Mouse (Mus musculus): ENCODE results near the gene Rcn3. TPM values are rescaled to one million over a fixed set of nuclear protein-coding genes. Genes with fewer than 3 reads are reported as not detected.
"Not testable (repeated sequence)": the region's sequence is repeated elsewhere in the genome, so short reads cannot be mapped to it uniquely, and the experiment has no call there.

The Rcn3 gene
- polyA plus RNA-seq, 1 experiment from 2014 or later = 93.8 TPM

DNA sequence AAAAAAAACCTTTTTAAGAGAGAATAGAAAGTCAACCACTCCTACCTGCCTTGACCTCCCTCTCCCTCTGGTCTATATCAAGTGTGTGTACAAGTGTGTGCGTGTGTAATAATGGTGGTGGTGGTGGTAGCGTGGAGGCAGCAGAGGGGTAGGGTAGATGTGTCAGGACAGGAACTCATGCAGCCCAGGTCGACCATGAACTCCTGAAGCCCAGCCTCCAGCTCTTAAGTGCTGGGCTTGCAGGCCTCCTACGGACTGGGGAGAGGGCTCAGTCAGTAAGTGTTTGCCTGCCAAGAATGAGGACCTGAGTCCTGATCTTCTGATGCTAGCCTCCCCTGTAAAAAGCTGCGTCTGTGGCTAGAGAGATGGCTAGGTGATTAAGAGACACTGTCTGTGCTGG lies 12.9 kb upstream of the Rcn3 start:
- H3K27me3 ChIP-seq = no peaks in the 10 kb centered on the region
- H3K36me3 ChIP-seq = no peaks in the 10 kb centered on the region
- no peak overlapping the region for H3K4me3 ChIP-seq
- no peak overlapping the region for H3K9ac ChIP-seq
- 83% methylated on average over 5 of the region's 5 CpGs for WGBS
- no peaks in the 10 kb centered on the region for H3K9me3 ChIP-seq
- no peak overlapping the region for H3K4me2 ChIP-seq
- no peak overlapping the region for H3K27ac ChIP-seq
- H3K4me1 ChIP-seq (replicated peaks) = peaks cover 4% of the 10 kb centered on the region; the same call in 1 of the 2 replicates
- ATAC-seq (ENCODE audit: low FRiP score) = no peak

DNA sequence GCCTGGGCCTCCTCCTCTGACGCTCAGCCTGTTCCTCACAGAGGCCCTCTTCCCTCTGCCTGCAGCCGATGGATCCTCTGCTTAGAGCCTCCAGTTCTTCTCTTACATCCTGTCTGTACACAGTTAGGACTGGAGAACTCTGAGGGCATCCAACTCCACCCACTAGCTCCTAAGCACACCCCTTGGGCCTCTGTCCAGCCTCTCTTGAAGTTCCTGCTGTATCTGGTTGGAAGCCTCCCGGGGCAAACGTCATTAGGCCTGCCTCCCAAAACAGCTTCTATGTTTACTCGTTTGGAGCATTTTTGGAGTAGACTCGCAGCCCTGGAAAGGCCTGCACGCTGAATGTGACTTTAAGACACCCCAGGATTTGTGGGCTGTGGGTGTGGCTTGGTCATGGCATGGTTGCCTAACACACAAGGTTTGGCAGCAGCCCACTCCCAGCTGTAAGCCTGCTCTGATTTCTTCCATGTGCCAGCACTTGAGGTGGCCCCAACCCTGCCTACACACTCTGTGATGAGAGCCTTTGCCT lies 11.7 kb upstream of the Rcn3 start, which contains the start of gene Fcgrt:
Gene Fcgrt, minus strand, starts transcription at position 200 of the 529 bp plus-strand sequence.
- H3K4me3 ChIP-seq = peak within 1 kb of the TSS; percentile 9; the same call in 1 of the 2 replicates

DNA sequence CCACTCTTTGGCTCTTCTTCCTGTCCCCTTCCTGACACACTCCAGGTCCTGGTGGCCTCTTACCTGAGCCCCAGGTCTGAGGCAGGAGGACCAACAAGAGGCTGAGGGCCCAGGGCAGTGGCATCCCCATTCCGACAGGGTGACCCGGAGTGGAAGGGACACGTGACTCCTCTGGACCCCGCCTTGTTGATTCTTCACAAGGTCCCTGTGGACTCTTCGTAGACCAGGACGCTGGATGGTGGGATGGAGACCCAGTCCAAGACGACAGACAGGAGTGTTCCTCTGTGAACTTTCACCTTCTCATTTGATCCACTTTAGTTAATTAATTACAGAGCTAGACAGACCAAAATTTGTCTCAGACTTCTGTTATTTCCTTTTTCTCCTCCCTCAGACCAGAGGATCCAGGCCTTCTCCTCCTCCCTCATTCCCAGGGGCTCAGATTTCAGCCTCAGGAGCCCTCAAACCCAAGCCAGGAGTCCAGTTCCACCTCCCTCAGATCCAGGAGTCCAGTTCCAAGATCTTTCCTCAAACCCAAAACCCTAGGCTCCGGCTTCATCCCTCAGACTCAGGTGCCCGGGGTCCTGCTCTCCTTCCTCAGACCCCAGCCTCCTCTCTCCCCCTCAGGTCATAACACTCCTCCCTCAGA lies 11.0 kb upstream of the Rcn3 start:
- no peak overlapping the region for H3K4me2 ChIP-seq
- peaks cover 4% of the 10 kb centered on the region; the same call in 1 of the 2 replicates for H3K4me1 ChIP-seq (replicated peaks)
- no peaks in the 10 kb centered on the region for H3K36me3 ChIP-seq
- 80% methylated on average over 9 of the region's 9 CpGs for WGBS
- H3K27me3 ChIP-seq = no peaks in the 10 kb centered on the region
- no peaks in the 10 kb centered on the region for H3K9me3 ChIP-seq
- ATAC-seq (ENCODE audit: low FRiP score) = no peak
- no peak overlapping the region for H3K27ac ChIP-seq
- peak overlapping the region; percentile 24; the same call in 1 of the 2 replicates for H3K9ac ChIP-seq
- H3K4me3 ChIP-seq = peak overlapping the region; percentile 9; the same call in 1 of the 2 replicates

More for the DNA sequence above, 11.7 kb upstream of the Rcn3 start, which contains the start of gene Fcgrt:
- no peak within 1 kb of the TSS for H3K27ac ChIP-seq
- H3K4me2 ChIP-seq = no peak within 1 kb of the TSS
- no peaks in the 10 kb centered on the region for H3K27me3 ChIP-seq
- ATAC-seq (ENCODE audit: low FRiP score) = no peak
- WGBS = 76% methylated on average over 7 of the region's 7 CpGs
- H3K9me3 ChIP-seq = no peaks in the 10 kb centered on the region
- H3K9ac ChIP-seq = peak within 1 kb of the TSS; percentile 24; the same call in 1 of the 2 replicates
- no peaks in the 10 kb centered on the region for H3K36me3 ChIP-seq
- H3K4me1 ChIP-seq (replicated peaks) = peaks cover 4% of the 10 kb centered on the region; the same call in 1 of the 2 replicates

DNA sequence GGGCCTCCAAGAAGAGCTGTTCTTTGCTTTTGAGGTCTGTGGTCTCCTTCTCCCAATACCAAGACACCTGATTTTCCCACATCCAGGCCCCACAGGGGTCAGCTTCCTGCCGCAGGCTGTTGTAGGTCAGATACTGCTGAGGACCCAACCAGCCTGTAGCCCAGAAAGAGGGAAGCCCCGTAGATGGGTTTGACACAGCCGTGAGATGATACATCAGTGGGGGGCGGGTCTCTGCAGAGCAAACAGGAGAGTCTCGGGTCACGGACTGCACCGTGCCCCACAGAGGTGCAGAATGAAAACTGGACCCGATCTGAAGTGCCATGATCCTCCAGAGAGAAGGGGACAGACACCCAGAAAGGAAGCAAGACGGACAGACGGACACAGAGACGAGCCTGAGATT lies 10.4 kb upstream of the Rcn3 start:
- H3K27ac ChIP-seq = no peak overlapping the region
- H3K4me2 ChIP-seq = no peak overlapping the region
- H3K9ac ChIP-seq = no peak overlapping the region
- ATAC-seq (ENCODE audit: low FRiP score) = no peak
- no peaks in the 10 kb centered on the region for H3K27me3 ChIP-seq
- H3K36me3 ChIP-seq = no peaks in the 10 kb centered on the region
- 87% methylated on average over 11 of the region's 11 CpGs for WGBS
- H3K4me3 ChIP-seq = no peak overlapping the region
- peaks cover 4% of the 10 kb centered on the region; the same call in 1 of the 2 replicates for H3K4me1 ChIP-seq (replicated peaks)
- H3K9me3 ChIP-seq = no peaks in the 10 kb centered on the region

DNA sequence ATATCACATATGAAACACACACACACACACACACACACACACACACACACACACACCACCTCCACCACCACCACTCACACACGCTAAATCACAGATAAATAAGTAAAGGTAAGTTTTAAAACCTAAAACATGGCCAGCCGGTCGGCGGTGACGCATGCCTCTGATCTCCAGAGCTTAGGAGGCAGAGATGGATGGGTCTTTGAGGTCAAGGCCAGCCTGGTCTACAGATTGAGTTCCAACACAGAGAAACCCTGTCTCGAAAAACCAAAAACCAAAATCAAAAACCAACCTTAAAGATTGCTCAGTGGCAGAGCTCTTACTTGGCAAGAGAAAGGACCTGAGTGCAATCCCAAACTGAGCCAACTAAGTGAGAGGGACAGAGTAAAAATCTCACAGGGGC lies 8.0 kb upstream of the Rcn3 start:
- no peak for ATAC-seq (ENCODE audit: low FRiP score)
- Histone ChIP-seq H3K9ac (no peak overlapping the region), H3K4me3 (no peak overlapping the region), H3K27ac (no peak overlapping the region), H3K4me1 (replicated peaks) (no peaks in the 10 kb centered on the region), H3K27me3 (no peaks in the 10 kb centered on the region), H3K4me2 (no peak overlapping the region), H3K36me3 (no peaks in the 10 kb centered on the region), H3K9me3 (no peaks in the 10 kb centered on the region)
- 93% methylated on average over 6 of the region's 6 CpGs for WGBS

DNA sequence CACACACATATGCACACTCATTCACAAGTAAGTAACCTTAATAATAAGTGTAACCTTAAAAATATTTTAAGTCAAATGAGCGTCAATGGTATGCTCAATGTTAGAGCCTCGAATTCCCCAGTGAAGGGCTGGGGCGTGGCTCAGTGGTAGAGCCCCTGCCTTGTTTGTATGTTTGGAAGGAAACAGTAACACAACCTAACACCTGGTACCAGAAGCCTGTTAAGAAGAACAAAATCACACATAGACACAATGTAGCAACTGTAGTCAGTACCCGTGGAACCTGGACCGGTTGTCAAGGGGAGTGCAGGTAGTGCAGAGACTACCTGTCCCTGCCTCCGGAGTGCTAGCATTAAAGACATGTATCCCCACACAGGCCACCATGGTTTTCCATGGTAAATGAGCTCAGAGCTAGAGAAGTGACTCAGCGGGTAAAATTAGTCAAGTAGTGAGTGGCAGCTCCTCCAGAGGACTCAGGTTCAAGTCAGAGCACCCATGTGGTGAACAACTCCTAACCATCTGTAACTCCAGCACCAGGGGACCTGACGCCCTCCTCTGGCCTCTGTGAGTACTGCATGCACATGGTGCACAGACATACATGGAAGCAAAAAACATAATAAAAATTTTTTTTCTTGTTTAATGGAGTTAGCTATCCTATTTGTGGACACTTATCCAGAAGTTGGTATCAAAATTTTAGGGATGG lies 6.7 kb upstream of the Rcn3 start:
- no peak overlapping the region for H3K4me3 ChIP-seq
- H3K9me3 ChIP-seq = no peaks in the 10 kb centered on the region
- H3K4me2 ChIP-seq = no peak overlapping the region
- H3K36me3 ChIP-seq = no peaks in the 10 kb centered on the region
- 92% methylated on average over 8 of the region's 8 CpGs for WGBS
- H3K27ac ChIP-seq = no peak overlapping the region
- no peaks in the 10 kb centered on the region for H3K27me3 ChIP-seq
- ATAC-seq (ENCODE audit: low FRiP score) = no peak
- H3K4me1 ChIP-seq (replicated peaks) = no peaks in the 10 kb centered on the region
- no peak overlapping the region for H3K9ac ChIP-seq

DNA sequence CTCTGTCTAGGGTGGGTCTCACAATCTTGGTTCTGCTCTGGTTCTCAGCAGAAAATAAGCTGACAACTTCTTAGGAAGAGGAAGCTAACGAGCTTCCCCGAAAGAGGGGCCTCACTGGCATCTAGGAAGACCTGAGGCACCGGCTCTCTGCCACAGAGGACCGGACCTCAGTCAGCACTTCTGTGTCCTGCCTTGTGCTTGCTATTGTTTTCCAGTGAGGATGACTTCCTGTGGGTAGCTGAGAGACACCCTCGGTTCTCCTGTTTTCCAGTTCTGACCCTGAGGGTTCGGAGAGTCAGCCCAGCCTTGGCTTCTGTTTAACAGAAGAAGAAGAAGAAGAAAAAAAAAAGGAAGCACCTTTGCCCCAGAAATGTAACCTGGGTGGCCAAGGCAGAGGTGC lies 5.5 kb upstream of the Rcn3 start:
- Histone ChIP-seq H3K9ac (no peak overlapping the region), H3K4me1 (replicated peaks) (0 out of 2 replicates have a peak, but pooled peaks cover 7% of the 10 kb centered on the region), H3K4me2 (no peak overlapping the region), H3K27ac (no peak overlapping the region), H3K4me3 (no peak overlapping the region), H3K27me3 (no peaks in the 10 kb centered on the region), H3K9me3 (no peaks in the 10 kb centered on the region), H3K36me3 (no peaks in the 10 kb centered on the region)
- ATAC-seq (ENCODE audit: low FRiP score) = no peak
- 74% methylated on average over 6 of the region's 6 CpGs for WGBS

DNA sequence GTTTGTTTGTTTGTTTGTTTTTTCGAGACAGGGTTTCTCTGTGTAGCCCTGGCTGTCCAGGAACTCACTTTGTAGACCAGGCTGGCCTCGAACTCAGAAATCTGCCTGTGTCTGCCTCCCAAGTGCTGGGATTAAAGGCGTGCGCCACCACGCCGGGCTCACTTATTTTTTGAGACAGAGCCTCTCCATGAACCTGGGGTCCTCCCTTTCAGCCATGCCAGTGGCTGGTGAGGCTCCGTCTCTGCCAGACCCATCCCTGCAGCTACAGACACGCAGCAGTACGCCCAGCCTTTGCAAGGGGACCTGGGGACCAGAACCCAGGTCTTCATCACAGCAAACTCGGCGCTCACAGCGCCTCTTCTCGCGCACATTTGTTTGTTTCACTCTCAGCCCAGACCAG lies 3.9 kb upstream of the Rcn3 start:
- not testable (repeated sequence) for ATAC-seq (ENCODE audit: low FRiP score); H3K9ac ChIP-seq; H3K27me3 ChIP-seq; H3K9me3 ChIP-seq; H3K36me3 ChIP-seq; H3K4me3 ChIP-seq; H3K27ac ChIP-seq; H3K4me2 ChIP-seq
- WGBS = 94% methylated on average over 14 of the region's 14 CpGs
- peaks cover 18% of the 10 kb centered on the region; the same call in 1 of the 2 replicates for H3K4me1 ChIP-seq (replicated peaks)

DNA sequence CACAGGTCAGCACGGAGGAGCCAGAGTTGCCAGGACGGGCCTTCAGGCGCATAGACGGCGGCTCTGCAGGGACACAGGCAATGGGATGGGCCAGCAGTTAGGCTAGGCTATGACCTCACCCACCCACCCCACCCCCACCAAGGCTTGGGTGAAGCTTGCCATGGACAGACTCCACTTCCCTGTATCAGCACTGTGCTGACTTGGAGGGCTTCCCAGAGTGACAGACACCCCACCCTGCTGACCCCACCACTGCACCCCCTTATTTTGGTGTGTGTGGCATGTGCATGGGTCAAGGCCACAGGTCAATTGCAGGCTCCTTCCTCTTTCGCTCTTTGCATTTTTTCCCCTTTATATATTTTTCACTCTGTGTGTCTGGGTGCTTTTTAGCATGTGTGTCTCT lies 3.3 kb upstream of the Rcn3 start:
- WGBS = 80% methylated on average over 6 of the region's 6 CpGs
- H3K27me3 ChIP-seq = peaks cover 4% of the 10 kb centered on the region; the same call in 1 of the 2 replicates
- H3K9ac ChIP-seq = no peak overlapping the region
- ATAC-seq (ENCODE audit: low FRiP score) = no peak
- no peaks in the 10 kb centered on the region for H3K9me3 ChIP-seq
- no peak overlapping the region for H3K4me2 ChIP-seq
- H3K4me1 ChIP-seq (replicated peaks) = peaks cover 19% of the 10 kb centered on the region; the same call in 1 of the 2 replicates
- no peak overlapping the region for H3K4me3 ChIP-seq
- no peak overlapping the region for H3K27ac ChIP-seq
- no peaks in the 10 kb centered on the region for H3K36me3 ChIP-seq

DNA sequence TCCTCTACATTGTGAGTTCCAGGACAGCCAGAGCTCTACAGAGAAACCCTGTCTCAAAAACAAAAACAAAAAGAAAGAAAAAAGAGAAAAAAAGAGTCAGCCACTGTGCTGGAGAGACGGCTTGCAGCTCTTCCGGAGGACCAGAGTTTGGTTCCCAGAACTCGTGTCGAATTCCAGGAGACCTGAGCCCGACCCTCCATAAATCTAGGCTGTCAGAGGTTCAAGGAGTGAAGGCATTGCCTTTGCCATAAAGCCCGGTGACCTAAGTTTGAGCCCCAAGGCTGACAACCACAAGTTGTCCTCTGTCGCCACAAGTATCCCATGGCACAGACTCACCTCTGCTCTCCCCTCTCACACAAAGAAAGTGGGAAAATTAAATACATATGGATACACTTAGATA lies 2.1 kb upstream of the Rcn3 start:
- Histone ChIP-seq H3K27ac (no peak overlapping the region), H3K4me1 (replicated peaks) (peaks cover 19% of the 10 kb centered on the region; the same call in 1 of the 2 replicates), H3K36me3 (no peaks in the 10 kb centered on the region), H3K4me3 (no peak overlapping the region), H3K4me2 (no peak overlapping the region), H3K27me3 (peaks cover 4% of the 10 kb centered on the region; the same call in 1 of the 2 replicates), H3K9me3 (no peaks in the 10 kb centered on the region), H3K9ac (no peak overlapping the region)
- 50% methylated on average over 7 of the region's 7 CpGs for WGBS
- no peak for ATAC-seq (ENCODE audit: low FRiP score)

DNA sequence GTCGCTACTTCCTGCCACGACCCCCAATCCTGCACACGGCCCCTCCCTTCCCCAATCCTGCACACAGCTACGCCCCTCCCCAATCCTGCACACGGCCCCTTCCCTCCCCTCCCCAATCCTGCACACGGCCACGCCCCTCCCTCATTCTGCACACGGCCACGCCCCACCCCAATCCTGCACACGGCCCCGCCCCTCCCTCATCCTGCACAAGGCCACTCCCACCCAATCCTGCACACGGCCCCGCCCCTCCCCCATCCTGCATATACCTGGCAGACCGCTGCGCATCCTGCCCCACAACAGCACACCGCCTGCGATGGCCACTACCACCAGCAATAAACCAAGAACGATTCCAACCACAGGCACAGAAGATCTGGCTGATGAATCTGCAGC lies 1.5 kb upstream of the Rcn3 start:
- Histone ChIP-seq H3K36me3 (no peaks in the 10 kb centered on the region), H3K4me3 (no peak overlapping the region), H3K4me1 (replicated peaks) (peaks cover 19% of the 10 kb centered on the region; the same call in 1 of the 2 replicates), H3K4me2 (no peak overlapping the region), H3K9me3 (no peaks in the 10 kb centered on the region), H3K9ac (no peak overlapping the region), H3K27ac (no peak overlapping the region), H3K27me3 (peaks cover 4% of the 10 kb centered on the region; the same call in 1 of the 2 replicates)
- no peak for ATAC-seq (ENCODE audit: low FRiP score)
- 41% methylated on average over 15 of the region's 18 CpGs for WGBS

DNA sequence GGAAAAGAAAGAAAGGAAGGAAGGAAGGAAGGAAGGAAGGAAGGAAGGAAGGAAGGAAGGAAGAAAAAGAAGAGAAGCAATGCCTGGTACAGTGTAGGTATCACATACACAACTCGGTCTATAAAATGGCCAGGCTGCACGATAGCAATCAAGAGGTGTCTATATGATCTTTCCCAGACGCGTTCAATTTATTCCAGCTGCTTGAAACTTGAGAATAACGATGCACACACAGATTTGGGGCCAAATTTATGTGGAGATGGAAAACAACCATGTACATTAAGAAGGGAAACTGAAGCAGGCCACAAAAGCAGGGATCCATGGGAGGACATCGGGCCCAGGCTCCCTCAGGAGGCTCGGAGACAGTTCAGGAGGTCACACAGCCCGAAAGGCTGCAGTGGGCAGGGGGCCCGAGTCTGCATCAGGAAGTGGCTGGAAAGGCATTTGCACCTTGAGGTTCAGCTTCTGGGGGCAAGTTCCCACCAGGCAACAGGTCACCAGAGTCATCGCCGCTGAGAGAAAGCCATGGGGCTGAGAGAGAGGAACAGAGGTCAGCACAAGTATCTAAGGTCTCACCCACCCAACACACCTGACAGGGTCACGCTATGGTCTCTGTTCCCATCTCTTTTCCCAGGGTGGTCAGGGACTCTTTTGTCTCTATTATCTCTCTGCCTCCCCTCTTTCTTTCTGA lies 951 bp upstream of the Rcn3 start:
- Histone ChIP-seq H3K27me3 (peaks cover 4% of the 10 kb centered on the region; the same call in 1 of the 2 replicates), H3K27ac (no peak overlapping the region; the same call in 1 of the 2 replicates), H3K9me3 (no peaks in the 10 kb centered on the region), H3K9ac (no peak overlapping the region), H3K4me1 (replicated peaks) (peaks cover 19% of the 10 kb centered on the region; the same call in 1 of the 2 replicates), H3K36me3 (no peaks in the 10 kb centered on the region), H3K4me2 (no peak overlapping the region), H3K4me3 (no peak overlapping the region)
- 64% methylated on average over 12 of the region's 12 CpGs for WGBS
- ATAC-seq (ENCODE audit: low FRiP score) = no peak

Measured in hindbrain, embryonic 13.5 days (tissue).